Mouse (Mus musculus): ENCODE measurements around the gene Gm4491. TPM values are rescaled to one million over a fixed set of nuclear protein-coding genes. Genes with fewer than 3 reads are reported as not detected.
A peak's percentile ranks its signal among the peaks of the same experiment; 100 is the strongest.

Gm4491 gene
- total RNA-seq (2021) (not detected), polyA plus RNA-seq (2012; rRNA removed) (not detected in 2 replicates)
- long read RNA-seq, result 0 reads

GRCm38 (mm10) chr14:57115823-57116544 is at the start of gene Gm4491:
TSS of gene Gm4491 (minus strand) at chr14:57115883.
- no peak for DNase-seq

GRCm38 (mm10) chr14:57161833-57162232 is 46.1 kb upstream of the Gm4491 start:
- DNase-seq, result peak; percentile 5

GRCm38 (mm10) chr14:57161201-57161600 is 45.5 kb upstream of the Gm4491 start:
- peak; percentile 7 for DNase-seq

GRCm38 (mm10) chr14:57154916-57155315 is 39.2 kb upstream of the Gm4491 start:
- DNase-seq, result no peak

- DNase-seq, result no peak
Observed at GRCm38 (mm10) chr14:57145741-57146140, 30.1 kb upstream of the Gm4491 start.

- no peak for DNase-seq
Observed at GRCm38 (mm10) chr14:57135265-57135664, 19.6 kb upstream of the Gm4491 start.

- no peak for DNase-seq
Observed at GRCm38 (mm10) chr14:57133161-57133661, 17.5 kb upstream of the Gm4491 start, which contains the start of gene Gjb6. TSS of gene Gjb6 (minus strand) at chr14:57133611.

GRCm38 (mm10) chr14:57127383-57127782 is 11.7 kb upstream of the Gm4491 start:
- DNase-seq, result no peak

- no peak for DNase-seq
Observed at GRCm38 (mm10) chr14:57122295-57122694, 6.6 kb upstream of the Gm4491 start.

GRCm38 (mm10) chr14:57109194-57109593 is 6.5 kb downstream of the Gm4491 start:
- DNase-seq, result no peak

GRCm38 (mm10) chr14:57107916-57108315 is 7.8 kb downstream of the Gm4491 start:
- DNase-seq, result peak; percentile 70

- no peak for DNase-seq
Observed at GRCm38 (mm10) chr14:57107091-57107490, 8.6 kb downstream of the Gm4491 start.

- no peak for DNase-seq
Observed at GRCm38 (mm10) chr14:57105721-57106120, 10.0 kb downstream of the Gm4491 start.

- no peak for DNase-seq
Observed at GRCm38 (mm10) chr14:57105111-57105510, 10.6 kb downstream of the Gm4491 start.

GRCm38 (mm10) chr14:57104106-57105023 is 11.3 kb downstream of the Gm4491 start, which contains the start of gene Gjb2:
TSS of gene Gjb2 (minus strand) at chr14:57104702.
- peak; percentile 82 for DNase-seq

- DNase-seq, result peak; percentile 40
Observed at GRCm38 (mm10) chr14:57103711-57104105, 12.0 kb downstream of the Gm4491 start.

- DNase-seq, result no peak
Observed at GRCm38 (mm10) chr14:57103121-57103520, 12.6 kb downstream of the Gm4491 start.

- DNase-seq, result no peak
Observed at GRCm38 (mm10) chr14:57101623-57102022, 14.1 kb downstream of the Gm4491 start.

- DNase-seq, result no peak
Observed at GRCm38 (mm10) chr14:57095855-57096254, 19.8 kb downstream of the Gm4491 start.

GRCm38 (mm10) chr14:57093029-57093428 is 22.7 kb downstream of the Gm4491 start:
- DNase-seq, result peak; percentile 58

- no peak for DNase-seq
Observed at GRCm38 (mm10) chr14:57090001-57090400, 25.7 kb downstream of the Gm4491 start.

- DNase-seq, result no peak
Observed at GRCm38 (mm10) chr14:57089107-57089506, 26.6 kb downstream of the Gm4491 start.
